Comparison of ENCODE assay signal across 9 mouse cellular contexts in the genomic region with DNA sequence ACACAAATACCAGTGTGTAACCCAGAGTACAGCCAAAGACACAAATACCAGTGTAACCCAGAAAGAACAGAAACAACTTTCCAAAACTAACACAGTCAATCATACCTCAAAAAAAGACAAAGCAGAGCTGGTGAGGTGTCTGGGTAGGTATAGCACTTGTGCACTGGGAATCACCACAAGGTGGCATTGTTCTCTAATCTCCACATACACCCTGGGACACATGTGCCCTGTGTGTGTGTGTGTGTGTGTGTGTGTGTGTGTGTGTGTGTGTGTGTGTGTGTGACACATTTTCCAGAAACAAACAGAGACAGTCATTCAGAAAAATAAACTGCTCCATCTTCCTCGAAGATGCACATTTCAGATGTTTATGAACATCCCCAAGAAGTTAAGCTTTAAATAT. TPM values are rescaled to one million over a fixed set of nuclear protein-coding genes. Genes with fewer than 3 reads are reported as not detected.
DNase-seq lines count a peak whose midpoint lies in the region; TF ChIP-seq lines count a peak whose summit lies in the region.
"Had no signal": no experiment of that assay in that cellular context is flagged by ENCODE, and none has a peak within 500 bp of the region (broad histone marks: within the 10 kb centered on the region; RNA-seq: fewer than 3 reads in every experiment).

No protein-coding gene starts in this region.

- H3K4me1 ChIP-seq in kidney, adult 2 months (ENCODE audit: control insufficient read depth, insufficient read depth, low read length): no peaks in the 10 kb centered on the region

- intact Hi-C loops in heart, postnatal 14 days (cut with DNase I): no loop called here

- no peak for TF ChIP-seq POLR2A in kidney, adult 2 months (IDR thresholded peaks at IDR 0.05; ENCODE audit: low read depth, low read length)

- no peaks in the 10 kb centered on the region for H3K36me3 ChIP-seq in kidney, adult 2 months (ENCODE audit: control insufficient read depth, insufficient read depth, low read length)

- peak; percentile 9 for DNase-seq in kidney, adult 2 months
- no peak for DNase-seq in kidney, adult 18-20 months
- peak; percentile 40 to 58 for DNase-seq in CD8-positive naive resting alpha-beta T cell, adult 2 months (ENCODE audit: low read depth in 2 of 2, low spot score in 2 of 2)
- DNase-seq in embryo, embryonic 10.5 days (ENCODE audit: low spot score): peak; percentile 38
- peak; percentile 4 for DNase-seq in mesoderm, embryonic 11.5 days (ENCODE audit: low read depth, low spot score)
- no peak for DNase-seq in adrenal gland, adult 18-20 months (ENCODE audit: low spot score in 2 of 2)
- DNase-seq in heart, postnatal 14 days: no peak
- DNase-seq in testis, postnatal 10 days (ENCODE audit: low spot score): no peak

- H3K27ac ChIP-seq in kidney, adult 2 months (ENCODE audit: insufficient read depth, low read depth, low read length): no peak overlapping the region

- no peaks in the 10 kb centered on the region for H3K27me3 ChIP-seq in kidney, adult 2 months (replicated peaks; ENCODE audit: control insufficient read depth, insufficient read depth, low read length)

- 63% methylated on average over 1 of the region's 1 CpGs for WGBS in kidney, adult 2 months

- no peak overlapping the region for H3K4me3 ChIP-seq in kidney, adult 2 months (ENCODE audit: insufficient read depth, low read depth, low read length)

- TF ChIP-seq CTCF in kidney, adult 2 months (conservative IDR thresholded peaks at IDR 0.05; ENCODE audit: insufficient read depth, insufficient read length, low read depth, low read length): 0 out of 2 replicates have a peak, but pooled peaks have one; percentile 23

RNA-seq across cellular contexts. Expression of a gene that starts 9.1 kb away (rescaled TPM):
- polyA plus RNA-seq in kidney, adult 2 months (2012; rRNA removed): 0.72 TPM in 1 of 2 replicates, not detected in the other
- under 1 TPM; 0.66 to 0.77 TPM for total RNA-seq in adrenal gland, adult 18-20 months (2021)
- total RNA-seq in heart, postnatal 14 days (2021): 1 to 10 TPM in 1 of 2 experiments, under 1 TPM in 1; 0.29 to 3.8 TPM

RNA-seq across cellular contexts. Expression of a gene that starts 33.5 kb away (rescaled TPM):
- polyA plus RNA-seq in kidney, adult 2 months (2012; rRNA removed): not detected in 2 replicates
- 1 to 10 TPM in 1 of 2 experiments, under 1 TPM in 1; 0.33 to 1.7 TPM for total RNA-seq in adrenal gland, adult 18-20 months (2021)
- total RNA-seq in heart, postnatal 14 days (2021): not detected
- total RNA-seq: heart, postnatal 25 days had no signal

Comparison
In these comparisons a context has a peak if more than half of its experiments do, and no peak if none do; other contexts are left out.
1. DNase-seq: peak in kidney, adult 2 months (single experiment), CD8-positive naive resting alpha-beta T cell, adult 2 months (2 of 2), embryo, embryonic 10.5 days (single experiment) and mesoderm, embryonic 11.5 days (single experiment); none in kidney, adult 18-20 months (single experiment), adrenal gland, adult 18-20 months (0 of 2), heart, postnatal 14 days (0 of 2) and testis, postnatal 10 days (single experiment).